Mouse (Mus musculus): Measurements from ENCODE around the gene Plekhj1. TPM values are rescaled to one million over a fixed set of nuclear protein-coding genes. Genes with fewer than 3 reads are reported as not detected.

Plekhj1 gene
- total RNA-seq, 2 experiments from 2014 or later, result 22.3 to 29.8 TPM

- intact Hi-C loops (cut with DNase I), result no loop called here
- no peak for DNase-seq
- H3K27ac ChIP-seq, result peak overlapping the region; percentile 98
- TF ChIP-seq CTCF (IDR thresholded peaks at IDR 0.05), result no peak
- no peak overlapping the region for H3K4me3 ChIP-seq
Measured at GRCm38 (mm10) chr10:80760596-80761524, 37.6 kb downstream of the Plekhj1 start.

GRCm38 (mm10) chr10:80758651-80759050 lies 39.8 kb downstream of the Plekhj1 start:
- H3K4me3 ChIP-seq, result peak overlapping the region; percentile 0; the same call in 1 of the 2 replicates
- no peak for TF ChIP-seq CTCF (IDR thresholded peaks at IDR 0.05)
- intact Hi-C loops (cut with DNase I), result no loop called here
- H3K27ac ChIP-seq, result peak overlapping the region; percentile 98
- DNase-seq, result peak; percentile 59

- Histone ChIP-seq H3K4me3 (peak overlapping the region; percentile 92), H3K27ac (peak overlapping the region; percentile 98)
- intact Hi-C loops (cut with DNase I), result loop anchor here (2.0 kb wide), 1 partner anchor 17 kb away; no protein-coding TSS in a partner anchor
- peak; percentile 94 for DNase-seq
- TF ChIP-seq CTCF (IDR thresholded peaks at IDR 0.05), result peak; percentile 75
Measured at GRCm38 (mm10) chr10:80757717-80758116, 40.7 kb downstream of the Plekhj1 start.

GRCm38 (mm10) chr10:80756967-80757366 lies 41.5 kb downstream of the Plekhj1 start:
- Histone ChIP-seq H3K27ac (peak overlapping the region; percentile 98), H3K4me3 (peak overlapping the region; percentile 92)
- DNase-seq, result no peak
- intact Hi-C loops (cut with DNase I), result loop anchor here (2.0 kb wide), 1 partner anchor 18 kb away; no protein-coding TSS in a partner anchor
- TF ChIP-seq CTCF (IDR thresholded peaks at IDR 0.05), result no peak

GRCm38 (mm10) chr10:80756509-80756908 lies 41.9 kb downstream of the Plekhj1 start:
- H3K4me3 ChIP-seq, result peak overlapping the region; percentile 92
- intact Hi-C loops (cut with DNase I), result loop anchor here (2.0 kb wide), 1 partner anchor 18 kb away; no protein-coding TSS in a partner anchor
- no peak for DNase-seq
- TF ChIP-seq CTCF (IDR thresholded peaks at IDR 0.05), result no peak
- H3K27ac ChIP-seq, result peak overlapping the region; percentile 98

GRCm38 (mm10) chr10:80756099-80756498 lies 42.3 kb downstream of the Plekhj1 start:
- peak overlapping the region; percentile 92 for H3K4me3 ChIP-seq
- intact Hi-C loops (cut with DNase I), result loop anchor here (2.0 kb wide), 1 partner anchor 19 kb away; no protein-coding TSS in a partner anchor
- no peak for DNase-seq
- peak overlapping the region; percentile 98 for H3K27ac ChIP-seq
- TF ChIP-seq CTCF (IDR thresholded peaks at IDR 0.05), result peak; percentile 30; the same call in 1 of the 2 replicates

GRCm38 (mm10) chr10:80755291-80756015 lies 43.0 kb downstream of the Plekhj1 start:
- H3K4me3 ChIP-seq, result peak overlapping the region; percentile 92
- TF ChIP-seq CTCF (IDR thresholded peaks at IDR 0.05), result no peak
- intact Hi-C loops (cut with DNase I), result loop anchor here (2.0 kb wide), 1 partner anchor 19 kb away; no protein-coding TSS in a partner anchor
- H3K27ac ChIP-seq, result peak overlapping the region; percentile 98
- no peak for DNase-seq

- no peak for TF ChIP-seq CTCF (IDR thresholded peaks at IDR 0.05)
- Histone ChIP-seq H3K4me3 (peak within 1 kb of the TSS; percentile 92), H3K27ac (peak within 1 kb of the TSS; percentile 98)
- intact Hi-C loops (cut with DNase I), result no loop called here
- peak; percentile 100 for DNase-seq
Measured at GRCm38 (mm10) chr10:80754594-80755290, 43.7 kb downstream of the Plekhj1 start, which contains the start of gene Dot1l. Gene Dot1l, plus strand, starts transcription at chr10:80755206.

GRCm38 (mm10) chr10:80752079-80752625 lies 46.3 kb downstream of the Plekhj1 start:
- Histone ChIP-seq H3K27ac (peak overlapping the region; percentile 98), H3K4me3 (peak overlapping the region; percentile 69)
- intact Hi-C loops (cut with DNase I), result no loop called here
- no peak for TF ChIP-seq CTCF (IDR thresholded peaks at IDR 0.05)
- peak; percentile 88 for DNase-seq

GRCm38 (mm10) chr10:80751188-80751832 lies 47.1 kb downstream of the Plekhj1 start:
- peak; percentile 87 for DNase-seq
- H3K27ac ChIP-seq, result peak overlapping the region; percentile 98
- peak; percentile 67 for TF ChIP-seq CTCF (IDR thresholded peaks at IDR 0.05)
- H3K4me3 ChIP-seq, result peak overlapping the region; percentile 69
- intact Hi-C loops (cut with DNase I), result no loop called here

GRCm38 (mm10) chr10:80748609-80749008 lies 49.8 kb downstream of the Plekhj1 start:
- H3K27ac ChIP-seq, result no peak overlapping the region
- TF ChIP-seq CTCF (IDR thresholded peaks at IDR 0.05), result no peak
- no peak overlapping the region for H3K4me3 ChIP-seq
- intact Hi-C loops (cut with DNase I), result loop anchor here (5.0 kb wide), 2 partner anchors 59 to 244 kb away; partner anchors contain the start of gene Amh
- peak; percentile 66 for DNase-seq

All from gastrocnemius, adult 2 months (tissue).